Mouse (Mus musculus): Measurements from ENCODE around the gene Gosr1.
"Not testable (repeated sequence)": the region's sequence is repeated elsewhere in the genome, so short reads cannot be mapped to it uniquely, and the experiment has no call there.

Gene Gosr1

GRCm38 (mm10) chr11:76734560-76734959 is 28.8 kb downstream of the Gosr1 start:
- no peak for DNase-seq

GRCm38 (mm10) chr11:76730650-76731049 is 32.7 kb downstream of the Gosr1 start:
- no peak for DNase-seq

GRCm38 (mm10) chr11:76728093-76728492 is 35.3 kb downstream of the Gosr1 start:
- DNase-seq, result no peak

GRCm38 (mm10) chr11:76723911-76724310 is 39.5 kb downstream of the Gosr1 start:
- DNase-seq, result no peak

GRCm38 (mm10) chr11:76717000-76717399 is 46.4 kb downstream of the Gosr1 start:
- no peak for DNase-seq

- peak in 1 of 2 experiments; percentile 9 for DNase-seq
These were observed 53.5 kb downstream of the Gosr1 start for GRCm38 (mm10) chr11:76709625-76710452.

GRCm38 (mm10) chr11:76708881-76709280 is 54.5 kb downstream of the Gosr1 start:
- DNase-seq, result peak; percentile 41 to 50

GRCm38 (mm10) chr11:76708066-76708465 is 55.3 kb downstream of the Gosr1 start:
- no peak for DNase-seq

- DNase-seq, result no peak
These were observed 55.7 kb downstream of the Gosr1 start for GRCm38 (mm10) chr11:76707656-76708055.

- no peak for DNase-seq
These were observed 63.8 kb downstream of the Gosr1 start for GRCm38 (mm10) chr11:76699626-76700025.

- DNase-seq, result no peak
These were observed 67.6 kb downstream of the Gosr1 start for GRCm38 (mm10) chr11:76695810-76696209.

GRCm38 (mm10) chr11:76692096-76692495 is 71.3 kb downstream of the Gosr1 start:
- no peak for DNase-seq

- no peak for DNase-seq
These were observed 77.8 kb downstream of the Gosr1 start for GRCm38 (mm10) chr11:76685604-76686003.

- not testable (repeated sequence) for DNase-seq
These were observed 83.9 kb downstream of the Gosr1 start, which contains the start of gene Trarg1 for GRCm38 (mm10) chr11:76679508-76679907. TSS of gene Trarg1 (plus strand) at chr11:76679808.
